Mouse (Mus musculus) adipocyte (in vitro differentiated cells): ENCODE results near the gene Pde4d.

Experiments used
- DNase-seq: peaks from one replicate; pipeline ENCODE4 v3.0.0-alpha.2; 2016; ENCODE audit warnings: low spot score

The Pde4d gene

GRCm38 (mm10) chr13:109569491-109569890, 1119.7 kb downstream of the Pde4d start:
- DNase-seq = no peak

- DNase-seq = no peak
Observed at GRCm38 (mm10) chr13:109576725-109577124, 1127.0 kb downstream of the Pde4d start.

- DNase-seq = peak; percentile 66
Observed at GRCm38 (mm10) chr13:109577454-109577853, 1127.7 kb downstream of the Pde4d start.

- peak; percentile 38 for DNase-seq
Observed at GRCm38 (mm10) chr13:109577901-109578300, 1128.2 kb downstream of the Pde4d start.

GRCm38 (mm10) chr13:109581284-109582070, 1131.7 kb downstream of the Pde4d start:
- DNase-seq = no peak

GRCm38 (mm10) chr13:109590048-109590447, 1140.3 kb downstream of the Pde4d start:
- peak; percentile 12 for DNase-seq

GRCm38 (mm10) chr13:109592192-109592797, 1142.5 kb downstream of the Pde4d start:
- no peak for DNase-seq

GRCm38 (mm10) chr13:109599711-109600110, 1150.0 kb downstream of the Pde4d start:
- peak; percentile 54 for DNase-seq

- no peak for DNase-seq
Observed at GRCm38 (mm10) chr13:109604017-109604416, 1154.3 kb downstream of the Pde4d start.

GRCm38 (mm10) chr13:109605140-109605539, 1155.4 kb downstream of the Pde4d start:
- peak; percentile 37 for DNase-seq

GRCm38 (mm10) chr13:109609106-109609804, 1159.5 kb downstream of the Pde4d start:
- DNase-seq = no peak

GRCm38 (mm10) chr13:109609805-109610187, 1160.0 kb downstream of the Pde4d start:
- peak; percentile 82 for DNase-seq

GRCm38 (mm10) chr13:109610772-109611171, 1161.0 kb downstream of the Pde4d start:
- no peak for DNase-seq

GRCm38 (mm10) chr13:109615213-109615784, 1165.6 kb downstream of the Pde4d start:
- DNase-seq = no peak

- peak; percentile 75 for DNase-seq
Observed at GRCm38 (mm10) chr13:109615785-109616281, 1166.1 kb downstream of the Pde4d start.

- no peak for DNase-seq
Observed at GRCm38 (mm10) chr13:109619158-109619657, 1169.5 kb downstream of the Pde4d start.

- DNase-seq = no peak
Observed at GRCm38 (mm10) chr13:109622207-109622606, 1172.5 kb downstream of the Pde4d start.

GRCm38 (mm10) chr13:109623201-109623600, 1173.5 kb downstream of the Pde4d start:
- DNase-seq = no peak

GRCm38 (mm10) chr13:109624772-109625349, 1175.1 kb downstream of the Pde4d start:
- no peak for DNase-seq

GRCm38 (mm10) chr13:109625466-109626129, 1175.8 kb downstream of the Pde4d start:
- no peak for DNase-seq

GRCm38 (mm10) chr13:109627265-109627664, 1177.5 kb downstream of the Pde4d start:
- no peak for DNase-seq
